Comparison of ENCODE assay signal across 9 mouse cellular contexts in genomic region chr5:139931947-139932540, GRCm38 (mm10). TPM values are rescaled to one million over a fixed set of nuclear protein-coding genes. Genes with fewer than 3 reads are reported as not detected.
A peak's percentile ranks its signal among the peaks of the same experiment; 100 is the strongest.
DNase-seq lines count a peak whose midpoint lies in the region; ATAC-seq and TF ChIP-seq lines count a peak whose summit lies in the region.
"Had no signal": no experiment of that assay in that cellular context is flagged by ENCODE, and none has a peak within 500 bp of the region (broad histone marks: within the 10 kb centered on the region; RNA-seq: fewer than 3 reads in every experiment).

No protein-coding gene starts in this region.

- H3K4me2 ChIP-seq in lung, embryonic 15.5 days = no peak overlapping the region
- H3K4me2 ChIP-seq in embryonic facial prominence, embryonic 13.5 days = no peak overlapping the region
- H3K4me2 ChIP-seq: liver, embryonic 15.5 days had no signal

- no peak for TF ChIP-seq POLR2A in lung, adult 2 months (IDR thresholded peaks at IDR 0.05; ENCODE audit: borderline replicate concordance, extremely low read depth, low read depth, low read length)

- no peaks in the 10 kb centered on the region for H3K36me3 ChIP-seq in lung, embryonic 15.5 days
- no peaks in the 10 kb centered on the region for H3K36me3 ChIP-seq in embryonic facial prominence, embryonic 13.5 days
- no peaks in the 10 kb centered on the region for H3K36me3 ChIP-seq in limb, embryonic 10.5 days
- H3K36me3 ChIP-seq: liver, embryonic 15.5 days had no signal

- H3K9ac ChIP-seq in lung, embryonic 15.5 days = no peak overlapping the region
- no peak overlapping the region for H3K9ac ChIP-seq in embryonic facial prominence, embryonic 13.5 days
- H3K9ac ChIP-seq: liver, embryonic 15.5 days had no signal

- peaks cover 10% of the 10 kb centered on the region; the same call in 1 of the 2 replicates for H3K27me3 ChIP-seq in lung, embryonic 15.5 days
- H3K27me3 ChIP-seq in embryonic facial prominence, embryonic 13.5 days = peaks cover 7% of the 10 kb centered on the region
- peaks cover 23% of the 10 kb centered on the region for H3K27me3 ChIP-seq in limb, embryonic 10.5 days (ENCODE audit: low read depth, poor library complexity, severe bottlenecking)

- H3K9me3 ChIP-seq in lung, embryonic 15.5 days = no peaks in the 10 kb centered on the region
- H3K9me3 ChIP-seq in embryonic facial prominence, embryonic 13.5 days = no peaks in the 10 kb centered on the region
- no peaks in the 10 kb centered on the region for H3K9me3 ChIP-seq in limb, embryonic 10.5 days (replicated peaks)
- H3K9me3 ChIP-seq: liver, embryonic 15.5 days had no signal

- peak; percentile 36; the same call in 1 of the 2 replicates for ATAC-seq in lung, embryonic 15.5 days (ENCODE audit: borderline replicate concordance, extremely low read depth, low FRiP score, low TSS enrichment)
- peak; percentile 43; the same call in 1 of the 2 replicates for ATAC-seq in embryonic facial prominence, embryonic 13.5 days (ENCODE audit: insufficient number of reproducible peaks, insufficient read depth, low FRiP score, low TSS enrichment, low read depth)
- no peak for ATAC-seq in granulocyte monocyte progenitor cell, adult 5-6 weeks (replicated peaks; ENCODE audit: poor library complexity, severe bottlenecking)

- peaks cover 28% of the 10 kb centered on the region for H3K4me1 ChIP-seq in lung, embryonic 15.5 days
- H3K4me1 ChIP-seq in lung, adult 2 months (ENCODE audit: control insufficient read depth, insufficient read depth, low read length) = peaks cover 2% of the 10 kb centered on the region; the same call in 1 of the 2 replicates
- H3K4me1 ChIP-seq in embryonic facial prominence, embryonic 13.5 days = peaks cover 24% of the 10 kb centered on the region
- H3K4me1 ChIP-seq in limb, embryonic 10.5 days = peaks cover 31% of the 10 kb centered on the region
- H3K4me1 ChIP-seq: liver, embryonic 15.5 days had no signal

- 23% methylated on average over 15 of the region's 15 CpGs for whole genome bisulfite sequencing in lung, embryonic 15.5 days
- WGBS in lung, adult 2 months = 32% methylated on average over 15 of the region's 15 CpGs
- 40% methylated on average over 15 of the region's 15 CpGs for WGBS in embryonic facial prominence, embryonic 13.5 days
- 44% methylated on average over 15 of the region's 15 CpGs for WGBS in limb, embryonic 10.5 days

- no peak for DNase-seq in lung, adult 2 months
- DNase-seq in limb, embryonic 10.5 days (ENCODE audit: low spot score) = peak; percentile 47
- DNase-seq in right cerebral cortex, postnatal 14 days = peak; percentile 52
- DNase-seq in cerebellum, adult 9-11 months = no peak
- DNase-seq in heart, postnatal 14 days = no peak

- no peak overlapping the region for H3K4me3 ChIP-seq in lung, embryonic 15.5 days
- no peak overlapping the region for H3K4me3 ChIP-seq in lung, adult 2 months (replicated peaks; ENCODE audit: extremely low read depth, low read depth, low read length)
- H3K4me3 ChIP-seq in embryonic facial prominence, embryonic 13.5 days = no peak overlapping the region
- peak overlapping the region; percentile 20; the same call in 1 of the 2 replicates for H3K4me3 ChIP-seq in limb, embryonic 10.5 days
- H3K4me3 ChIP-seq: liver, embryonic 15.5 days had no signal

- TF ChIP-seq CTCF in lung, adult 2 months (IDR thresholded peaks at IDR 0.05; ENCODE audit: insufficient read depth, low read length) = no peak

- intact Hi-C loops in heart, postnatal 14 days (cut with DNase I) = loop anchor here (2.0 kb wide), 1 partner anchor 93 kb away; no protein-coding TSS in a partner anchor

- H3K27ac ChIP-seq in lung, embryonic 15.5 days = no peak overlapping the region
- H3K27ac ChIP-seq in embryonic facial prominence, embryonic 13.5 days = no peak overlapping the region
- H3K27ac ChIP-seq in limb, embryonic 10.5 days = peak overlapping the region; percentile 56; the same call in 1 of the 2 replicates
- H3K27ac ChIP-seq: liver, embryonic 15.5 days had no signal

RNA-seq across cellular contexts. Expression of gene Elfn1, which starts 24.3 kb away (rescaled TPM):
- polyA plus RNA-seq in lung, embryonic 15.5 days (2015; fragmentation: Nextera tagmentation; extraction: Ambion mirVana) = 0.11 and 0.47 TPM in 2 replicates
- polyA plus RNA-seq in lung, adult 2 months (2012; rRNA removed) = 22.5 and 27.8 TPM in 2 replicates
- 1.4 TPM in 2 replicates for polyA plus RNA-seq in embryonic facial prominence, embryonic 13.5 days (2015; fragmentation: Nextera tagmentation; extraction: Ambion mirVana)
- 0.10 and 0.18 TPM in 2 replicates for polyA plus RNA-seq in limb, embryonic 10.5 days (2016; fragmentation: Nextera tagmentation; extraction: Ambion mirVana)
- total RNA-seq in granulocyte monocyte progenitor cell, adult 5-6 weeks (2014; fragmentation: Nextera tagmentation) = not detected in 2 replicates
- not detected in 2 replicates for total RNA-seq in granulocyte monocyte progenitor cell, adult 5-6 weeks (2017)
- under 1 TPM; 0.27 to 0.31 TPM for total RNA-seq in heart, postnatal 14 days (2021)

Comparison
In these comparisons a context has a peak if more than half of its experiments do, and no peak if none do; other contexts are left out.
1. DNase-seq: peak in limb, embryonic 10.5 days (single experiment) and right cerebral cortex, postnatal 14 days (single experiment); none in lung, adult 2 months (single experiment), cerebellum, adult 9-11 months (single experiment) and heart, postnatal 14 days (0 of 2).